Mouse (Mus musculus) right cerebral cortex, postnatal 4 days (tissue): ENCODE measurements around the gene Car5a.

Experiments
- DNase-seq: peaks from one replicate; pipeline ENCODE4 v3.0.0-alpha.2; 2022

The Car5a gene

GRCm38 (mm10) chr8:121905420-121905819 lies 39.3 kb downstream of the Car5a start:
- no peak for DNase-seq

- DNase-seq = no peak
Measured at GRCm38 (mm10) chr8:121904999-121905398, 39.7 kb downstream of the Car5a start.

- DNase-seq = no peak
Measured at GRCm38 (mm10) chr8:121903977-121904376, 40.7 kb downstream of the Car5a start.

GRCm38 (mm10) chr8:121901498-121902236 lies 43.0 kb downstream of the Car5a start:
- DNase-seq = no peak

GRCm38 (mm10) chr8:121899180-121900044 lies 45.3 kb downstream of the Car5a start:
- no peak for DNase-seq

GRCm38 (mm10) chr8:121898401-121898931 lies 46.2 kb downstream of the Car5a start:
- peak; percentile 45 for DNase-seq

- no peak for DNase-seq
Measured at GRCm38 (mm10) chr8:121897871-121898381, 46.8 kb downstream of the Car5a start.

- DNase-seq = no peak
Measured at GRCm38 (mm10) chr8:121897205-121897604, 47.5 kb downstream of the Car5a start.

- DNase-seq = no peak
Measured at GRCm38 (mm10) chr8:121896476-121897145, 48.1 kb downstream of the Car5a start.

GRCm38 (mm10) chr8:121895910-121896309 lies 48.8 kb downstream of the Car5a start:
- DNase-seq = no peak

- no peak for DNase-seq
Measured at GRCm38 (mm10) chr8:121892875-121893274, 51.8 kb downstream of the Car5a start.

GRCm38 (mm10) chr8:121889810-121890785 lies 54.6 kb downstream of the Car5a start:
- DNase-seq = no peak

- no peak for DNase-seq
Measured at GRCm38 (mm10) chr8:121889317-121889716, 55.4 kb downstream of the Car5a start.

- DNase-seq = no peak
Measured at GRCm38 (mm10) chr8:121887547-121887946, 57.2 kb downstream of the Car5a start.

GRCm38 (mm10) chr8:121885433-121885832 lies 59.3 kb downstream of the Car5a start:
- DNase-seq = no peak

GRCm38 (mm10) chr8:121885001-121885400 lies 59.7 kb downstream of the Car5a start:
- DNase-seq = no peak

- DNase-seq = no peak
Measured at GRCm38 (mm10) chr8:121884181-121884580, 60.5 kb downstream of the Car5a start.

GRCm38 (mm10) chr8:121881921-121882320 lies 62.8 kb downstream of the Car5a start:
- DNase-seq = no peak

GRCm38 (mm10) chr8:121880818-121881217 lies 63.9 kb downstream of the Car5a start:
- DNase-seq = no peak

- DNase-seq = no peak
Measured at GRCm38 (mm10) chr8:121879712-121880111, 65.0 kb downstream of the Car5a start.

- DNase-seq = no peak
Measured at GRCm38 (mm10) chr8:121877828-121878480, 66.8 kb downstream of the Car5a start.
